Mouse (Mus musculus): ENCODE measurements at regions not wholly inside any gene's neighbourhood (a gene's known extent, or its start where the extent isn't known, plus 50 kb on each side); places are given as distances from the start of the nearest gene placed in this dataset.

DNA sequence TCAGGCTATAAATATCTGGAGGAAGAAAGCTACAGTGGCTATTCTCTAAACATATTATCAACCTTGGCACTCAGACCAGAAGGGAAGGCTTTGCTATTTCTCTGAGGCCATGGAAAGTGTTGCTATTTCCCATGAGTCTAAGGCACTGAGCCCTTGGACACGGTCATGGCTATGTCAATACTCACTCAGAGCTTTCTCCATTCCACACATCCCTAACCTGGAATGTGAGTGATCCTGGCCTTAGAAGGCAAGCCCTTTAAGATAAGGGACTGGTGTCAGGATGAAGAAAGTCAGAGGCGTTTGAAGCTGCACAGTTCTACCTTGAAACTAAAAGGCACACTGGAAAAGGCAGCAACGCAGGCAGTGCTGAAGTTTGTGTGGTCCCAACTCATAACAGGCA, 478.3 kb downstream of the Rps29 start:
- no peak for DNase-seq

DNA sequence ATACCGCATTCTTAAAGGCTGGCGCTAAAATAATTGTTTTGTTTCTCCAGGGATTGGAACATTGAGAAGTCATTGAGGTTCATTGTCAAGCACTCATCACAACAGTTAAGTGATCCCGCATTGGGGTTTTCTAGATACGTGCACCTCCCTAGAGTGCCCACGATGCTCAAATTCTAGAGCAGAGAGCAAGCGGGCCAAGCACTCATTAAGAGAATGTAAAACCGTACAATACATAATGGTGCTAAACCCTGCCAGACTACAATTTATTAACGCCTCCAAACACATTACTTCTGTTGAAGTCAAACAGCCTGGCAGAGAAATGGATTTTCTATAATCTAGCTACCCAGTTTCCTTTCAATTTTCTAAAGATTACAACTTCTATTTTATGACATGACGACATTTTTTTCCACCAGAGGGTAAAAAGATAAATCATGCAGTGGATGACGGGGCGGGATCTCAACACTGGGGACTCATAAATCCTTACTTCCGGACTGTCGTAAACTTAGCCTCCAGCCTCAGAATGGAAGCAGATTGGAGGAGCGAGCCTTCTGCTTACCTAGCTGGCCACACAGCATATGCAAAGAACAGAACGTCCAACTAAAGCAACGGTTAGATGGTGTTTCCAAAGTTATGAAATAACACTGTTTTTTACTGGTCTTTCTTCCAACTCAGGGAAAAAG, 482.8 kb downstream of the Rps29 start:
- no peak for DNase-seq

DNA sequence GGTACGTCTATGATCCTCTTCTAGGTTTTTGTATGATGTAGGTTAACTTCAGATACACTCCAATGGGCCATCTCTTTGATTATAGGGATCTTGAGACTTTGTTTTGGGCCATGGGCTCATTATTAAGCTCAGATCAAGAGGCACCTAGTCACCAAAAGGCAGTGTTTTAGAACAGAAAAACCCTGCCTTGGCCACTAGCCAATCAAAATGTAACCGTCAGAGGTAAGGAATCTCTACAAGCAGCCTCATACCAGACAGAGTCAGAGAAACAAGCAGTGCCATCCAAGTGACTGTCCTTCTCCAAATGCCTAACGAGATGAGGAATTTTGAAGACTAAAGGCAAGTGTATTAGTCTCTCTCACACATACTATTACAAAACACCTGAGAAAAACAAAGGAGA, 487.0 kb downstream of the Rps29 start:
- no peak for DNase-seq

DNA sequence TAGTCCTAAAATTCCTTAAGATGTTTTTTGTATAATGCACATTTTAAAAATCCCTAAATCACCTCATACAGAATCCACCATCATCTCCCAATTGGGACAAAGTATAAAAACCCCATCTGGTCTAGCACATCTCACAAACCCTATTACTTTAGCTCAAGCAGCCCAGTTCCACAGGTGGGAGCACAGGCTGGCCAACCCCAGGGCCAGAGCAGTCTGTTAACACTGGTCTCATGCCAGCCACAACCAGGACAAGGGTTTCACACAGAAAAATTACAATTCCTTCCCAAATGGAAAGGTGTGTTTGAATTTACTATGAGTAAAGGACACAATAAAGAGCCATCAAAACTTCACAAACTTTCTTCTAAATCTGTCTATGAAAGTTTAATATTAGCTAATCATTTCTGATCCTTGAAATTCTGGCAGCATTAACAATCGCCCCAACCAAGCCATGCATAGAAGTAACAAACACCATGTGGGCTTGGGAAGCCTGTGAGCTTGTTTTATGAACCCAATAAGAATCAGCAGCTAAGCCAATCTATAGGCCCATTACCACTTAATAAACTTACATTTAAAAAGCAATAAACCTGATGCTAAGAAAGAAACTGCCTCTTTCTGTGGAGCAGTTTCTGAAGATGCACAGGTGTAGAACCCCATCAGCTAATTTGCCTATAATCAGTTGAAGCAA, 512.9 kb downstream of the Rps29 start:
- no peak for DNase-seq

DNA sequence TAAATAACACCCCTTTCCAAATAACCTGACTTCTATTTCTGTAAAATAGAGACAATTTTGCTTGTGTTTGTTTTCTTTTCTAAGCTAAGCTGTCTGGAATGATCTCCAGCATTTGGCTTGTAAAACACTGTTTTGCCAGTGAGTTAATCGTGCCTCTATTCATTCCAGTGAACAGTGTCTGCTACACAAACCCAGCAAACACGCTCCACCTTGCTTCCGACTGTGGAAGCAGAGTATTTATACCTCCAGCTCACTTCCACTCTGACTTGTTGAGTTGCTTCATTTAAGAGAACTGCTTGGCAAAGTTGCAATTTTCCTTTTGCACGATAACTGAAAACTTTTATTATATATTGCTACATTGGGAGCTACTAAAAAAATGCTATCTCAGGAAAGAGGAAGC, 515.3 kb downstream of the Rps29 start:
- no peak for DNase-seq

DNA sequence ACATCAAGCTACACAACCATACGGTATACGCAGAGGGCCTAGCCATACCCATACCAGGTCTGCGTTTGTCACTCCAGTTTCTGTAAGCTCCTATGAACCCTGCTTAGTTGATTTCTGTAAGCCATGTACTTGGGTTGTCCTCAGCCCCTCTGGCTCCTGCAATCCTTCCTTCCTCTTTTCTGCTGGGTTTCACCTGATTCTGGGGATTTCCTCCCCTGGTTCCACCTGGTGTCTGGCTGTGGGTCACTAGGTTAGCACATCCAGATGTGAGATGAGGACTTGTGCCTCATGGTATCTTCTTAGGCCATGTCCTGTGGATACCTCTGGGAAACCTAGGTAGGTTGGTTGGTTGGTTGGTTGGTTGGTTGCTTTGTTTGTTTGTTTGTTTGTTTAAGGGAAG, 526.5 kb downstream of the Rps29 start:
- no peak for DNase-seq

DNA sequence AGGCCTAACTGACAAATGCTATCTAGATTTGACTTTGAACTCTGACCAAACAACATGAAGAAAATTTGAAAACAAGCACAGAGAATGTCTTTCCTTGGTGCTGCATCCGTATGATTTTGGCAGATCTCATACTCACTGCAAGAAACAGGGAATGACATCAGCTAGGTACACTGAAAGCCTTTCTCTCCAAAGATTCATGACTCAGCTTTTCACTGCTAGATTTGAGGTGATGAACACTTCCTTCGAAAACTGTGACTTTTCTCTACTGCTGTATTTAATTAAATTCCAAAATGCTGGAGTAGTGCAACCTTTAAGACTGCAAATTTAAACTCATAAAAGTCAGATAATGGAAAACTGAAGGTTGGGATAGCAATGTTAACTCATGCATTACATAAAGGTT, 540.6 kb downstream of the Rps29 start:
- DNase-seq = no peak

DNA sequence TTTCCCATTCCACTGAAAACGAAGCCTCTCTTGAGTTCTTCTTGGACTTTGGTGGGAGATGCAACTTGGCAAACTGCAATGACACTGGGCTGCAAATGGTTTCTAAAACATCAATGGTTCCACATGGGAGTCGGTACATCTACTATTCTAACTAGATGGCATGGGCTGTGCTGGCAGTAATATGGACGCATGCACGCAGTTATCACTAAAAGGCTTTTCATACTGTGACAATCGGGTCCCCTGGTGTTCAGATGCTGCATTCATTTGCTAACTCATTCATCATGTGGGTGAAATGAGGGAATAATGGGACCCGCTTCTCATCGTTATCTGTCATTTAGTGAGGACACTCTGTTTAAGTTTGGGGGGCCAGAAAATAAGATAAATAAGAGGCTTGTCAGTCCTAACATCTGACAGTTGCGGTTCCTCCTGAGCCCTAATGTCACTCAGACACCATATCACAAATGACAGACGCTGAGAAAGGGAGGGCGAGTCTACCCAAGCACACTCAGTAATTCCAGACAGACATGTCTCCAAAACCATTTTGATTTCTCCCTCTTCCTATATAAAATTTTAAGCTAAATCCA, 553.5 kb downstream of the Rps29 start:
- DNase-seq = no peak

DNA sequence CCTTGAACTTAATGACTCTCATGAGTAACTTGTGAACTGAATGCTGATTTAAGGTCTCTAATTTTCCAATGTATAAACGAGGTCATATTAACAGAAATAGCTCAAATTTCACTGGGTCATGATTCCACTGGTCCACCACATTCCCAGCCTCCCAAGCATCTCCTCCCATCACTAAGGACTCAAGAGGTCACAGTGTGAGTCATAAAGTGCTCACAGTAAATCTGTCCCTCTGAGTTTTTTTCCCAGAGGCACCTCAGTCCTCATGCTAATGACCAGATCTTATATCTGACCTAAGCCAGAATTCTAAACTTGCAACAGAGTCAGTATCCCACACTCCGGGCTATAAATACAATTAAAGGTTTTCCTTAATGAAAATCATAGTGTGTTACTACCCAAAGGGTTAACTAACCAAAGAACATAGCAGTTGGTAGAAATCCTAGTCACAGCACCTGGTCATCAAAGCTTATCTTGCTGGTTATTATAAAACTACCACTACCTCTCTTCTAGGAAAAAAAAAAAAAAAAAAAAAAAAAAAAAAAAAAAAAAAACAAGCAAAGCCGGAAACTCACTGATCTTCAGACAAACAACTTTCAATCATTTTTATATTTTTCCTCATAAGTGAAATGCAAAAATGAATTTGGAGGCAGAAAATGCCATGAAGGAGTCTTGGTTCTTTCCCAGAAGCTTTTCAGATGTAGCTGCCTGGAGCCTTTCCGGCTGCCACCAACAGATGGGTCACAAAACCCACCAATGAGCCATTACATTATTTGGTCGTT, 554.3 kb downstream of the Rps29 start:
- DNase-seq = no peak

DNA sequence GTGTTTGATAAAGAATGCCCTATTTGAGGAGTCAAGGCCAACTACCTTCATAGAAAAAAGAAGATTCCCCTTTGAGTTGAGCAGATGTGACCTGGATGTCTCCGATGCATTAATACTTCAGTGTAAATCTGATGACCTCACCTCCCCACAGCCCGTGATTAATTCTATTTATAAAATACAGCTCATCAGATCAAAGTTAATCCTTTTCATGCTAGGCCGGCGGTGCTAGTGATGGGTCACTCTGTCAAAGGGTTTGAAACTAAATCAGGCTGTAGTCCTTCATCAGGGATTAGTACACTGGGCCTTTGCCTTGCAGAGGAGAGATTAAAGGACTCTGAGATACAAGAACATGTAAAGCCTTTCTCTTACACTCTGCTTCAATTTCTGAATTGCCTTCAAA, 556.3 kb downstream of the Rps29 start:
- no peak for DNase-seq

DNA sequence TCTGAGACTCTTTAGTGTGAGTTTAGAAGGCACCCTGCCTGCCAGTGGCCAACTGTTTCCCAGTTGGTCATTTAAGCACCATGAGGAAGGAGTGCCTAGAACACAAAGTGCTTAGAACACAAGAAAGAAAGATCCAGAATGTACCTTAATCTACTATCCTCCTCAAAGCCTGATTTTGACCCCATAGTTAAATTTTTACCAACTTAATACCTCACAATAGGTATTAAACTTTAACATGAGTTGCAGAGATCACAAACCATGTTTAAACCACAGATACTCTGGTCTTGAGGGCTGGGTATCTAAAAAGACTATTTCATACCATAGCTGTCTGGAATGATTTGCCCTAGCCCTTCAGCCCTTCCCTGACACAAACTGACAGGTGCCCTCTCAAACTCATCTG, 557.6 kb downstream of the Rps29 start:
- no peak for DNase-seq

DNA sequence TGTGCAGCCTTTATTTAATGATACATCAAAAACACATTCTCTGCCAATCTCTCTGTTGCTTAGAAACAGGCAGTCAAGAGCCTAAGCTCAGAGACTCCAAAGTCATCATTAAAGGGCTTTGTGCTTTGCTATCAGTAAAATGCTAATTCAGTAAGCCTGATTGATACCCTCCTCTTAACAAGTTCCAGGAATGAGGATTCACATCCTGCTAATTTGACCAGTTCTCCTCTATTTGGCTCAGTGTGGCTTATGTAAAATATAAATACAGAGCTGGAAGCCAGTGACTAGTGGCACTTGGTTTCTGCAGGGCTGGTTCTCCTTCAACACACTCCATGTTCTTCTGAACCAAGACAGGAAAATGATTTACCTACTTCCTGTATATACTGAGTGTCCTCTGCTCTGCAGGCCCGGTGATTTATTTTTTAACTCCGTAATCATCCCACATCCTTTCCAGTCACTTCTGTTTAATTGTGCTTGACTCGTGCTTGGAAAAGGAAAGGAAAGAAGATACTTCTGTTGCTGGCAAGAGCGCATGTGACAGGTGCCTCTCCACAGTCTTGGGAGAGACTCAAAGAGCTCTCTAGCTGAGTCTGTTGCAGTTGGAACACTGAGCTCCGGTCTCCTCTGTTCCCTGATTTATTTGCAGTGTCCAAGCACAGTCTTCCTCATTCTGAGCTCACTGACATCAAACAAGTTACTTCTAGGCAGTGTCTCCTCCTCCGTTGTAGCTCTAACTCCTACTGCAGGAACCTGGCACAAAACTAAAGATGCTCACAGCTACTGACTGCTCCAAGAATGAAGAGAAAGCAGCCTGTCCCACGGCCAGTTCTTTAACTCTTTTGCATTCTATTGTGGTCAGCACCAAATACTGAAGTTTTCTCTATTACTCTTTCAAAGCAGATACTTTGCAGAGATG, 559.0 kb downstream of the Rps29 start:
- DNase-seq = no peak

DNA sequence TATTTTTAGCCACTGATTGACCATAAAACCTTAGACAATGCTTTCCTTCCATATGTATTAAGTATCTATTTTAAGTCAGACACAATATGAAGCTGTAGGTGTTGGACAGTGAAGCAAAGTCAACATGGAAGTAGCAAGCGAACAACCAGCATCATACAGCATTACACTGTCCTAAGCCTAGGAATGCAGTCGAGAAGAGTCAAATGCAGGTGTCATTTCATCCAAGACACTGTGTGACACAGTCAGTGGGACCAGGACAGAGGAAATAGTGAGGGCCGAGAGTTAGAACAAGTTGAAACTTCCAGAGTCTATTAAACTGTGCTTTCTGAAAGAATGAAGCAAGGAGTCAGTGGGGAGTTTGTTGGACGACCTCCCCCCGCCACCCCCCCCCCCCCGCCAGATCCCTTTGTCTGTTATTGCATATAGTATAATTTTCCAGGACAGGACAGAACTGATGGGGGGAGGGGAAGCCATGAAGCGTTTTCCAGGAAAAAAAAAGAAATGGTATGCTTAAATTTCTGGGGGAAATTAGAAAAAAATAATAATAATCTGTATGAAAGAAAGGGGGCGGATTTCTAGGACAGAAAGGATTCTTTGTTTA, 559.9 kb downstream of the Rps29 start:
- no peak for DNase-seq

DNA sequence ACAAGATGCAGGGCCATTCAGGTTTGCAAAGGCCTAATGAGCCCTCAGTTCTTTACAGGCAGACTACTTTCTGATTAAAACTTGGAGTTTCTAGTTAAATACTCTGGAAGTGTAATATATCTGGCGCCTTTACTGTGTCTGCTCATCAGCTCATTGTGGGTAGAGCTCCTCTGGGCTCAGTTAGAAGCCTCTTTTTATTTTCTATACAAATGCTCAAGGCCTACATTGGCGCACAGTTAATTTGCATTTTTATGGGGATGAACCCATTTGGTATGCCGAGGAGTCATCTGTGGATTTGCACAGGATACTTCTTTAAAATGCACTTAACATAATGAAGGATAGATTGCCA, 573.5 kb downstream of the Rps29 start:
- no peak for DNase-seq

DNA sequence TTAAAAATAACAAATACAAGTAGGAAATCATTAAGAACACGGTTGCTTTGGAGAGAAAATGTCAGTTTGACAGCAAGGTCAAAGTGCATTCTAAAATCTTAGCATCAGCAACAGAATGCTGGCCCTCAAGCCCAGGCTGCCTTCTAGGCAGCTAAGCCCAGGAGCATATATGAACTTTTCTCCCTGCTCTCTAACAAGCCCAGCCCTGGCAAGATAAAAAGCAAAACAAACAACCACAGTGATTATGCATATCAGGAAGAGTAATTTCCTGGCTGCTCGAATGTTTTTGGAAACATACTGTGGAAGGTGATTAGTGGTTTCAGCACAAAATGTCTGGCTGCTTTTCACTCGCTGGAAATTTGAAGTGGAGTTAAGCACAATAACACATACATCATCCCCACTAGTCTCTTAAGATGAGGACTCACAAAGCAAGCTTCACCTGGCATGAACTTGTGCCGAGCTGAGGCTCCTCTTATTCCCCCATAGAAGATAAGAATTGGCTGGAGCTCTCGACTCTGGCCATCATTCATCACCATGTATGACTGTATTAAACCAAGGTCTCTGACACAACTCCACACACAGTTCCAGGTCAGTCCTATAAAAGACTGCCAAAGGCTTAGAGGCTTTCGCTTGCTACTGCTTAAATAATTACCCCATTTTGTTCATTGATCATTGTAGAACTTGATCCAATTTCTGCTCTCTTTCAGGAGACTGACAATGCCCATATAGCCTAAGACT, 574.0 kb downstream of the Rps29 start:
- no peak for DNase-seq

DNA sequence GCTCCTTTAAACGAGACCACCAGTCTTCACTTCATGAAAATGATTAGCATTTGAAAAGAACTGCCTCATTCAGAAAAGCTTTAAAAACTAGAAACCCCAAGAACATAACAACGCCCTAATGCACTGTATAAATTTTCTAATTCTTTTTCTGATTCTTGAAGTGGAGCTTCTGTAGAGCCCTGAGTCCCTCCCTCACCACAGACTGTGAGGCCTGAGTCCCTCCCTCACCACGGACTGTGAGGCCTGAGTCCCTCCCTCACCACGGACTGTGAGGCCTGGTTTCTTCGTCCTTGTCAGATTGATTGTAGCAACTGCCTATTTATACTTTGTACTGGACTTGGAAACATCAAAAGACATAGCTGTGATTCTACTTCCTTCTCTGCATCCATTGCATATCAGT, 579.1 kb downstream of the Rps29 start:
- no peak for DNase-seq

DNA sequence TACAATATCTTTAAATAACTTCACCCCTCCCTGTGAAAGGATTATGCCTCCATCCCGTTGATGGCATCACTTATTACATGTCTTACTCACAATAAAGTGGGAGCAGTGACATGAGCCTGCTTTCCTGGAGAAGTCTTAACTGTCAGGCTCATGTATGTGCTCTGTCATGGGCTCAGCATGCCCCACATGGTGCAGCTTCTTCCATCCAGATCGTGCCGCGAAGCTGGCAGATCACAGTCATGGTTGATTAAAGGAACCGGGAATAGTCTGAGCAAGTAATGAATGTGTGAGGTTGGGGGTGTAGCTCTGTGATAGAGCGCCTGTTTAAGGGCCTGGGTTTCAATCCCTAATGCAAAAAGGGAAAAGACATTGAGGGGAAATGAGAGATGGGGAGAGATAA, 581.5 kb downstream of the Rps29 start:
- no peak for DNase-seq

DNA sequence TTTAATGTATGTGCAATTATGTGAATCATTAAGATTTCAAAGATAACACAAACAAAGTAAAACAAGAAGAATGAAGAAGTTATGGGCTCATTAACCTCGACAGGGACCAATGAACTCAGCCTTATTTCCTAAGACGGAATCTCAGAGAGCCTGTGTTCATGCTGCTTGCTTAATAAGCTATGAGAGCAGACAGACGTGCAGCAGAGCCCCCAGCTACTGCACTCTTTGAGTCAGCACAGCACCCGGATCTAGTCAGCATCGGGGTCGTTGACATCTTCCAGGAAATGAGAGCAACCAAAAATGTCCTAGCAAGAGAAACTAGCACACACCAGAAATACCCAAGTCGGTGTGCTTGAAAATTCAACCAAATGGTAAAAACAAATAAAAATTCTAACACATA, 582.1 kb downstream of the Rps29 start:
- no peak for DNase-seq

DNA sequence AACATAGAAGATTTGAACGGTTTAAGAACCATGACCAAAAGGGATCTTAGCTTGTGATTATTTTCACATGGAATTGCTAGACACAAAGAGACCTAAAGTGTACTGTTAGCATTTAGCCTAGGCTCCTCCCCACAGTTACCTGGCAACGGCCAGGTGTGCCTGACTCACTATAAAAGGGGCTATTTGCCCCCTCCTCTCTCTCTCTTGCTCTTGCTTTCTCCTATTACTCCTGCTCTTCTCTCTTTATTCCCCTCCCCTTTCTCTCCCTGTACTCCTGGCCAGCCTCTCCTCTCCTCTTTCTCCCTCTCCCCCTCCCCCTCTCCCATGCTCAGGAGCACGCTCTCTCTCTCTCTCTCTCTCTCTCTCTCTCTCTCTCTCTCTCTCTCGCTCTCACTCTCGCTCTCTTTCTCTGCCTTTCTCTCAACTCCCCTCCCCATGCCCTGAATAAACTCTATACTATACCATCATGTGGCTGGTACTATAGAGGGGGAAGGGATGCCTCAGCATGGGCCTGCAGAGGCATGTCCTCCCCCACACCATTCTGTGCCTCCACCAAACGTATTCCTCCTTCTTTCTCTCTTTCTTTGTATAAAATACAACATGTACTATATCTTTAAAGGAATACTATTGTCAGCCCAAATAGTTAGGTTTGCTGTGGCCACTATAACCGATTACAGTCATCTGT, 603.9 kb downstream of the Rps29 start:
- DNase-seq = no peak

DNA sequence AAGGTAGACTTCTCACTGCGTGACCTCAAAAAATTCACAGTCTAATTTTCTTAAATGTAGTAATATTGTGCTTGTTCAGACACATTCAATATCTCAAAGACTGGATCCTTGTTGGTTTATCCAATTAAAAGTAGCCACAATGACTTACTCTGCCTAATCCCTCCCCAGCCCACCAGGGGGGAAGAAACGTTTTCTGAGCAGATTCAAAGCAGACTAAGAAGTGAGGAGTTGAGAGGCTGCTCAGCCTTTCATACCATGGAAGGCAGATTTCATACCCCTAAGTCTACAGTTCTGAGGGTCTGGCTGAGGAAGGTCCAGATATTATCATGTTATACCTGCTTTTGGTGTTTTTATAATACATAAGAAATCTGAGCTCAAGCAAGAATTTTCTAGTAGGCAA, 604.7 kb downstream of the Rps29 start:
- DNase-seq = no peak

DNA sequence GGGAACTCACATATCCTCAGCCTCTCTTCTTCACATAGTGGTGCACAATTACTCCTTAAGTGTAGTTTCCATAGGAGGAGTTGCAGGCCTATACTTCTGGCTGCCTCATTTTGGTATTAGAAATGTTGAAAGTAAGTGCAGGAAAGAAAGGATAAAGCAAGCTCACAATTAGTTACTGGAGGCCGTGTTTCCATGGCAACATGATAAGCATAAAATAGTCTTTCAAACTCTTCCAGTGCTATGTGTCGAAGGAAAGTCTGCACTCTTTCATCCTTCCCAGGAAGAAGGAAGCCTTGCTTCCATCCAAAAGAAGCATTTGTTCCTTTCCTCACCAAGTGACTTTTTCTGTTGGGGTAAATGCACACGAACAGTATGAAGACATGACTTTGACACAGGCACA, 617.2 kb downstream of the Rps29 start:
- DNase-seq = no peak
